Mouse (Mus musculus) limb, embryonic 13.5 days (tissue): ENCODE data around the gene Dydc2. TPM values are rescaled to one million over a fixed set of nuclear protein-coding genes. Genes with fewer than 3 reads are reported as not detected.
"Not testable (repeated sequence)": the region's sequence is repeated elsewhere in the genome, so short reads cannot be mapped to it uniquely, and the experiment has no call there.

Source experiments
- ATAC-seq: fragments of 200-750 bp; cut with Nextera tagmentation; 2 replicates; pipeline ENCODE4 v1.8.0; 2017; ENCODE audit warnings: low read depth, moderate number of reproducible peaks, moderate TSS enrichment; ENCODE audit not compliant: low FRiP score
- H3K27ac ChIP-seq: fragments of 300-500 bp; sonication (generic); 2 replicates; pipeline ENCODE4 v1.5.1; 2015; ENCODE audit warnings: inconsistent platforms, mild to moderate bottlenecking, moderate library complexity
- H3K27me3 ChIP-seq: fragments of 300-500 bp; sonication (generic); 2 replicates; pipeline ENCODE4 v1.6.1; 2015; ENCODE audit warnings: mild to moderate bottlenecking, inconsistent platforms
- H3K36me3 ChIP-seq: fragments of 300-500 bp; sonication (generic); 2 replicates; pipeline ENCODE4 v1.6.1; 2015; ENCODE audit warnings: inconsistent platforms, mild to moderate bottlenecking, moderate library complexity
- H3K4me1 ChIP-seq: fragments of 300-500 bp; sonication (generic); 2 replicates; pipeline ENCODE4 v1.6.1; 2015; ENCODE audit warnings: inconsistent platforms
- H3K4me2 ChIP-seq: fragments of 300-500 bp; sonication (generic); replicated peaks from 2 replicates; pipeline ENCODE4 v1.6.1; 2015; ENCODE audit warnings: inconsistent platforms, mild to moderate bottlenecking, moderate library complexity
- H3K4me3 ChIP-seq: fragments of 300-500 bp; sonication (generic); 2 replicates; pipeline ENCODE4 v1.5.1; 2015; ENCODE audit warnings: moderate library complexity, mild to moderate bottlenecking, inconsistent platforms
- H3K9ac ChIP-seq: fragments of 300-500 bp; sonication (generic); 2 replicates; pipeline ENCODE4 v1.6.1; 2015; ENCODE audit warnings: mild to moderate bottlenecking, inconsistent platforms
- H3K9me3 ChIP-seq: fragments of 300-500 bp; sonication (generic); 2 replicates; pipeline ENCODE4 v1.6.1; 2016; ENCODE audit warnings: inconsistent platforms
- WGBS: fragments of 180-500 bp; shearing (Covaris S2); methylation state at CpG from one replicate; pipeline ENCODE4 v1.1.7; 2015; 5-methylcytosine and 5-hydroxymethylcytosine counted together
- polyA plus RNA-seq: library from polyadenylated mRNA; unstranded; fragments of >200 nt; fragmentation: Nextera tagmentation; extraction: Ambion mirVana; gene quantifications from 2 replicates; pipeline ENCODE4 v1.2.1, GENCODE M21; 2015

Gene Dydc2
- polyA plus RNA-seq, 1 experiment from 2014 or later: not detected

DNA sequence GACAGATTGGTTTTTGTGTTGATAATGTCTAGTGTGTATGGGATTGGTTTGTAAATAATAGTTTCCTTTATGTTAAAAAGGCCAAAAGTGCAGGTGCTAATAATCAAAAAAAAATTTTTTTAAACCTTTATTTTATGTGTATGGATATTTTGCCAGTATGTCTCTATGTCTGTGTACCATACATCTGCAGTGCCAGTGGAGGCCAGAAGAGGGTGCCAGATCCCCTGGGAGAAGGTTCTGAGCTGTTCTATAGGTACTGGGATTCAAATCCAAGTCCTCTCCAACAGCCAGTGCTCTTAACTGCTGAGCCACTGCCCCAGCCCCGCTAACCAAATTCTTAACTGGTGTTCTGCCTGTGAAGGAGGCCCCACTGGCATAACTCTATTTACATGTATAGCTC lies 18.5 kb upstream of the Dydc2 start:
- no peaks in the 10 kb centered on the region for H3K4me1 ChIP-seq
- H3K4me3 ChIP-seq: no peak overlapping the region
- H3K9me3 ChIP-seq: no peaks in the 10 kb centered on the region
- H3K4me2 ChIP-seq: no peak overlapping the region
- H3K27me3 ChIP-seq: 0 out of 2 replicates have a peak, but pooled peaks cover 3% of the 10 kb centered on the region
- H3K36me3 ChIP-seq: no peaks in the 10 kb centered on the region
- no peak for ATAC-seq
- no peak overlapping the region for H3K9ac ChIP-seq
- H3K27ac ChIP-seq: no peak overlapping the region
- WGBS: 81% methylated on average over 1 of the region's 1 CpGs

DNA sequence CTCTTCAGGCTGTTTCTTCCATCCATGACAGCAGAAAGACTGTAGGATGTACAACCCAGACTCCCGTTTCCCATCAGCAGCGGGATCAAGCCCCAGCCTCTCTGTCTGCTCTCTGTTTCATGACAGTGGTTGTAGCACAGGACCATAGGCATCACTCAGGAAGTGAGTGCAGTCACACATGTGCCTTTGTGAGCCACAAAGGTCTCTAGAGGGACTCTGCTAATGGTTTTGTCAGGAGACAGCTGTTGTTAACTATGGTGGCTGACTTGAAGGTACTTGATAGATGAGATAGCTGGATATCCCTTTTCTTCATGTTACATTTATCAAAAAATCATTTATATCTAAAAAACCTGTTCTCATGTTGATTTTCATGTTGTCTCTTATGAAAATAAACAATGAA lies 13.4 kb upstream of the Dydc2 start:
- H3K27me3 ChIP-seq: no peaks in the 10 kb centered on the region
- H3K4me1 ChIP-seq: no peaks in the 10 kb centered on the region
- H3K9me3 ChIP-seq: no peaks in the 10 kb centered on the region
- H3K36me3 ChIP-seq: no peaks in the 10 kb centered on the region
- 76% methylated on average over 2 of the region's 2 CpGs for WGBS
- no peak for ATAC-seq
- H3K4me2 ChIP-seq: no peak overlapping the region
- no peak overlapping the region for H3K4me3 ChIP-seq
- H3K27ac ChIP-seq: no peak overlapping the region
- no peak overlapping the region for H3K9ac ChIP-seq

DNA sequence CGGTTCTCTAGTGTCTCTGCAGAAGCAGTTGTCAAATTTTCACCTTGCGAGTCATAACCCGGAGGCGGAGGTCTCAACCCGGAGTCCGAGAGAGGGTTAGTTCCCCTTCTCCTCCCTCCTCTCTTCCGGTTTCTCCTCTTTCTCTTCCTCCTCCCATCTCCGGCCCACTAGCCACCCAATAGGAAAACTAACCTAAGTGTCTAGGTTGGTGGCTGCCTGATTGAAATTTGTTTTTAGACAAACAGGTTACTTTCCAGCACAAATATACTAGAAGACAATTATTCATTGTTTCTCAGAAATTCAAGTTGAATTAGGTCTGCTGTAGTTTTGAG lies 3.9 kb upstream of the Dydc2 start:
- peak overlapping the region; percentile 45 for H3K4me3 ChIP-seq
- no peak overlapping the region for H3K27ac ChIP-seq
- no peak for ATAC-seq
- no peaks in the 10 kb centered on the region for H3K36me3 ChIP-seq
- H3K9ac ChIP-seq: peak overlapping the region; percentile 19; the same call in 1 of the 2 replicates
- 0 out of 2 replicates have a peak, but pooled peaks cover 7% of the 10 kb centered on the region for H3K4me1 ChIP-seq
- no peaks in the 10 kb centered on the region for H3K9me3 ChIP-seq
- WGBS: 2% methylated on average over 8 of the region's 8 CpGs
- H3K4me2 ChIP-seq: peak overlapping the region; percentile 71
- H3K27me3 ChIP-seq: no peaks in the 10 kb centered on the region

DNA sequence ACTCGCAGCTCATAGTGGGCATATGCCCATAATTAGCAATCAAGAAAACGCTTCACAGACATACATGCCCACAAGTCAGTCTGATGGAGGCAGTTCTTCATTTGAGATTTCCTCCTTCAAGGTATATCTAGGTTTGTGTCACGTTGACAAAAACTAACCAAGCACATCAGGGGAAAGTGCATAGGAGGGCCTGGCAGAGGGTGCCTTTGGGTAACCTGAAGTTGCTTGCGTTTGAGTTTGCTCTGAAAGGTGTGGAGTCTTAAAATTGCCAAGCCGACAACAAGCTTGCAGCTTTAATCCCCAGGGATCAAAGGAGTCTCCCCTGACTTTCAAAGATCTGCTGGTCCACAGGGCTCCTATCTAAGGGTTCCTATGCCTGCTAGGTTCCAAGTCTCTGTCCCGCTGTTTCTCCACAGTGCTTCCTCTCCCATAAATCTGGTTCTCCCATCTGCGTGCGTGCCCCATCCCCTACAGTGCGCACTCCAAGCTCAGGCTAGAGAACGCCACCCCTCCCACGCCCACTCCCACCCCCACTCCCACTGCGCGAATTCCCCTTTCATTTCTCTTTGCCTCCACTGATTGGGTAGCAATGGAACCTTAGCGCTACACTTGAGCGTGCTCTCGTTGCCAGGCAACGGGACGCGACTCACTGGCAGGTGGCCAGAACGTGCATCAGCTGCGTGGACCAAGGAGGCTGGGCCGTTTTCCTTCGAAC lies 3.4 kb upstream of the Dydc2 start, which contains the start of gene Dydc1:
TSS of gene Dydc1 (plus strand) at position 683 of the 715 bp plus-strand sequence.
- WGBS: 9% methylated on average over 23 of the region's 23 CpGs
- Histone ChIP-seq H3K27me3 (no peaks in the 10 kb centered on the region), H3K36me3 (no peaks in the 10 kb centered on the region), H3K4me1 (0 out of 2 replicates have a peak, but pooled peaks cover 7% of the 10 kb centered on the region), H3K4me2 (peak within 1 kb of the TSS; percentile 71), H3K9me3 (no peaks in the 10 kb centered on the region), H3K9ac (peak within 1 kb of the TSS; percentile 19; the same call in 1 of the 2 replicates), H3K27ac (no peak within 1 kb of the TSS), H3K4me3 (peak within 1 kb of the TSS; percentile 45)
- peak; percentile 92 for ATAC-seq

DNA sequence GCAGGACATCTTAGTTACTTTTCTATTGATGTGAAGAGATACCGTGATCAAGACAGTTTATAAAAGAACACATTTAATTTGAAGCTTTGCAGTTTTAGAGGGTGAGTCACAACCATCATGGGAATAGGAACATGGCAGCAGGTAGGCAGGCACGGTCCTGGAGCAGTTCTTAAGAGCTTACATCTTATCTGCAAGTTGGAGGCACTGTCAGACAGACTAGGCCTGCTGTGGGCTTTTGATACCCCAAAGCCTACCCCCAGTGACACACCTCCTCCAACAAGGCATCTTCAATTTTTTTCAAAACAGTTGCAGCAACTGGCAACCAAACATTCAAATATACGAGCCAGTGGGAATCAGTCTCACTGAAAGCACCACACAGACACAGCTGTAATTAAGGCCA lies 1.3 kb upstream of the Dydc2 start:
- Histone ChIP-seq H3K4me3 (no peak overlapping the region), H3K4me2 (no peak overlapping the region), H3K27ac (no peak overlapping the region), H3K9ac (no peak overlapping the region), H3K27me3 (no peaks in the 10 kb centered on the region), H3K36me3 (no peaks in the 10 kb centered on the region), H3K9me3 (no peaks in the 10 kb centered on the region), H3K4me1 (0 out of 2 replicates have a peak, but pooled peaks cover 7% of the 10 kb centered on the region)
- ATAC-seq: no peak
- 68% methylated on average over 3 of the region's 3 CpGs for WGBS

DNA sequence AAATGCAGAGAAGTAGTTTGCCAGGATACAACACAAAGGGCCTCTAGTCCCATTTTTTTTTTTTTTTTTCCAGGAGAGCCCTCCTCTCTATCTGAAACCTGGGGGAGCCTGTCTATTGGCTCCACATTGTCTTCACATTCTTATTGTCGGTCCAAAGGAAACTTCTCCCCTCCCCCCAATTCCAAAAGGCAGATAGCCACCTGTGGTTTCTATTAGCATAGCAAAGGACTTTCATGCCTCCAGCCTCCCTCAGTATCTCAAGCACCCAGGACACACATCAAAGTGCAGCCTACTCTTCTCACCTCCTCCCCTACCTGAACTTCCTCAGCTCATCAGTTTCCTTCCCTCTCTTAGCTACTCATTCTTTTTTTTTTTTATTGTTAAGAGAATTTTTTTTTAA lies 2.6 kb downstream of the Dydc2 start:
- Histone ChIP-seq H3K27ac (no peak overlapping the region), H3K4me2 (no peak overlapping the region), H3K4me3 (no peak overlapping the region), H3K4me1 (no peaks in the 10 kb centered on the region), H3K9ac (no peak overlapping the region), H3K27me3 (no peaks in the 10 kb centered on the region), H3K36me3 (no peaks in the 10 kb centered on the region), H3K9me3 (no peaks in the 10 kb centered on the region)
- ATAC-seq: no peak
- WGBS: 13% methylated on average over 1 of the region's 1 CpGs

DNA sequence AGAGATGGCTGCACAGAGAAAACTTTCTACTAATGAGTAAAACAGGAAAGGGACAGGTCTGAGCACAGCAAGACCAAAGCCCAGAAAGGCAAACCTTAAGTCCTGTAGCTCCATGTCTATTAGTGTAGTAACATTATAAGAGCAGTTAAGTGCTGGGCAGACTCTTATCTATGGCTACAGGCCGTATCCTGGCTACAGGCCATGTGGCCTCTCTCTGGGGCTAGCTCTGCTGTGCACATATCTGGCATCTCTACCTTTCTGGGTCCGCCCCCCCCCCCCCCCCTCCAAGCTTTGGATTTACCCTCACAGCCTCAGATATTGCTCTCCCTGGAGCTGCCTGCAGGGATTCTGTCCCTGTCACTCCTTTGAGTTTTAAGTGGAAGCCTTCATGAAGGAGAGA lies 3.8 kb downstream of the Dydc2 start:
- Histone ChIP-seq H3K36me3 (no peaks in the 10 kb centered on the region), H3K4me3 (no peak overlapping the region)
- WGBS: 21% methylated on average over 2 of the region's 2 CpGs

DNA sequence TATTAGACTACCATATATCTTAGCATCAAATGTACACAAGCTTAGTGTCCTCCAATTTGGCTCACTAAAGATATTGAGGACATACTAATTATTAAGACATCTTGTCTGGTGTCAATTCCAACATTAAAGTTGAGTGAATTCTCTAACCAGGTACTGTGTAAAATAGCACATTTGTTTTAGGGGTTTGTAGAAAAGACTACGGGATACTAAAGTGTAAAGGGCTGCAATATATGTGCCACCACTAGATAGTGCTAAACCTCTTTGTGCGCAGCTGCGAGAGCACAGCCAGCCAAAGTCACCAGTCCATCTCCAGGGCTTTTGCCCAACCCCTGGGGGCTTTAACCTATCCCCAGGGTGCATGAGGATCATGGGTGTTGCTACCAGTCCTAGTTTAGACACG lies 15.8 kb downstream of the Dydc2 start:
- not testable (repeated sequence) for H3K27ac ChIP-seq, H3K4me2 ChIP-seq
- 63% methylated on average over 3 of the region's 4 CpGs for WGBS

More for the DNA sequence above, 3.8 kb downstream of the Dydc2 start:
- H3K4me1 ChIP-seq: no peaks in the 10 kb centered on the region
- no peak overlapping the region for H3K4me2 ChIP-seq
- H3K27me3 ChIP-seq: no peaks in the 10 kb centered on the region
- H3K9me3 ChIP-seq: no peaks in the 10 kb centered on the region
- H3K27ac ChIP-seq: no peak overlapping the region
- no peak for ATAC-seq
- no peak overlapping the region for H3K9ac ChIP-seq

DNA sequence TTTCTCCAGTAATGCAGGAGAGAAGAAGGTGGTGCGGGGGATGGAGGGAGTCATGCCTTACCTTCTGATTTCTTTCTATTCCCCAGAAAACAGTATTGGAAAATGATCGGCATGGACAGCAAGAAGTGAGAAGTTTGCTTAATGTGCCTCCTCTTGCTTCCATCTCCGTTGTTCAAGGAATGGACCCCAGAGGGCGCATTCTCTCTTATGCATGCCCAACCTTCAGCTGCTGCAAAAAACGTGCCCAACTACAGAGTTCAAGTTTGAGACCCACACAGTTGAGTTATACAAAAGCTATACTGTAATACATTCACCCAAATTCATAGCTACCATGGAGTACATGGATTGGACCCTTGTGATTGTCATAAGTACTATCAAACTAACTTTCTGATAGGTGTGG lies 16.5 kb downstream of the Dydc2 start:
- 77% methylated on average over 5 of the region's 5 CpGs for WGBS
- Histone ChIP-seq H3K27me3 (no peaks in the 10 kb centered on the region), H3K36me3 (no peaks in the 10 kb centered on the region), H3K9me3 (no peaks in the 10 kb centered on the region), H3K4me2 (no peak overlapping the region), H3K27ac (no peak overlapping the region), H3K4me3 (no peak overlapping the region), H3K9ac (no peak overlapping the region), H3K4me1 (no peaks in the 10 kb centered on the region)
- no peak for ATAC-seq

More for the DNA sequence above, 15.8 kb downstream of the Dydc2 start:
- not testable (repeated sequence) for H3K9me3 ChIP-seq, H3K36me3 ChIP-seq, H3K27me3 ChIP-seq, H3K9ac ChIP-seq, H3K4me1 ChIP-seq, ATAC-seq, H3K4me3 ChIP-seq

DNA sequence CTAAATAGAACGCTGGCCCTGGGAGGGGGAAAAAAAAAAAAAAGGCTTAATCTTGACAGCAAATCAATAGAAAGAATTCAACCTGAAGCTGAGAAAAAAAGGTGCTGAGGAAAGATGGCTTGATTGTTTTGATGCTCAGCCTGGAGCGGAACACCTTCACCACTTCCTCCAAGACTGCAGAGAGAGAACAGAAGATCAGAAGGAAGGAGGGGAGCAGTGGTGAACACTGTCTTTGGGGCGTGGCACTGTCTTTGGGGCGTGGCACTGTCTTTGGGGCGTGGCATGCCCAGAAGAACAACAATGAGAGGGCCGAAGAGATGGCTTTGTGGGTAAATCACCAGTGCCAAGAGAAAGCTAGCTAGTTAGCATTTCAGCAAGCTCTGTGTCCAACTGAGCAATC lies 18.5 kb downstream of the Dydc2 start:
- no peak overlapping the region for H3K27ac ChIP-seq
- H3K9ac ChIP-seq: no peak overlapping the region
- H3K4me2 ChIP-seq: no peak overlapping the region
- no peak for ATAC-seq
- 83% methylated on average over 6 of the region's 6 CpGs for WGBS
- no peaks in the 10 kb centered on the region for H3K36me3 ChIP-seq
- no peaks in the 10 kb centered on the region for H3K27me3 ChIP-seq
- H3K9me3 ChIP-seq: peaks cover 5% of the 10 kb centered on the region; the same call in 1 of the 2 replicates
- no peaks in the 10 kb centered on the region for H3K4me1 ChIP-seq
- no peak overlapping the region for H3K4me3 ChIP-seq

DNA sequence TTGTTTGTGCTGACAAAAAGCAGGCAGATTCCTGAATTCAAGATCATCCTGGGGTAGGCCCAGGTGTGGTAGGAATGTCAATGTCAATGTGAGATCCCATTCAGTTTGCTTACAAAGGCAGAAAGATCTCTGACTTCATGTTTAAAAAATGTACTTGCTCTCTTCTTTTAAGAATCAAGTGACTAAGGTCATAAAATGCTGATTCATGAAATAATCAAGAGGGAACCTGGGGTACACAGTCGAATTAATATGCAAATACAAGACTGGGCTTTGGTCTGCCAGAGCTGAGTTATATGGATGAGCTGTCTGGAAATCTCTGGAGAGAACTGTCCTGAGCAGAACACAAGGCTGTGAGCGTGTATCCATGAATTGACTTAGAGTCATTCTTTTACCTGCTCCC lies 21.6 kb downstream of the Dydc2 start:
- no peak overlapping the region for H3K4me2 ChIP-seq
- H3K9me3 ChIP-seq: peaks cover 5% of the 10 kb centered on the region; the same call in 1 of the 2 replicates
- no peak overlapping the region for H3K4me3 ChIP-seq
- no peaks in the 10 kb centered on the region for H3K36me3 ChIP-seq
- H3K9ac ChIP-seq: no peak overlapping the region
- no peak for ATAC-seq
- no peak overlapping the region for H3K27ac ChIP-seq
- H3K4me1 ChIP-seq: no peaks in the 10 kb centered on the region
- H3K27me3 ChIP-seq: no peaks in the 10 kb centered on the region
- WGBS: 78% methylated on average over 2 of the region's 2 CpGs

DNA sequence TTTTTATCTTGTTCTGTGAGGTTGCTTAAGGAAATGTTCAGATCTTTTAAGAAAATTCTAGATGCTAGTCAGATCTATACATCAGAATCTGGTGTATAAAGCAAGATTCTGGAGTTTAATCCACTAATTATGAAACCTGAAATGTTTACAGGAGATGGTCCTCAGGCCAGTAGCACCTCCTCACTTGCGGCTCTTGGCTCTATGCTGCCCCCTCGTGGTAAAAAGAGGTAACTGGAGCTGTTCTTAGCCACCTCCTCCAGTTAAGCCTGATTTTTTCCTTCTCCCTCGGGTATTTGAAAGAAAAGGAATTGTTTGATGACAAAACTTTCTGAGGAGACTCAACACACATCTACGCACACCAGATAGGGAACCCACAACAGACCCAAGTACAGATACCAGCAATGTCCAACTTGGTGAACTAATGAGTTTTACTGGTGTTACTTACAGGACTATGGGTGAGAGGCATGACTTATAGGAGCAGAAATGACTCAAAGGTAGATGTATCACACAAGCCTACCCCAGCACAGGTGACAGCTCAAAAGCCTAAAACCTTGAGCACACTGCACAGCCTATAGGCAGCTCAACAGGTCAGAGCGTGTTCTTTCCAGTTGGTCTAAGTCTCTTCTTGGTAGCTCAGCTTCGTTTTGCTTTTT lies 33.7 kb downstream of the Dydc2 start:
- Histone ChIP-seq H3K27me3 (no peaks in the 10 kb centered on the region), H3K36me3 (no peaks in the 10 kb centered on the region), H3K27ac (no peak overlapping the region), H3K4me3 (no peak overlapping the region), H3K9me3 (no peaks in the 10 kb centered on the region), H3K9ac (no peak overlapping the region), H3K4me2 (no peak overlapping the region), H3K4me1 (no peaks in the 10 kb centered on the region)
- ATAC-seq: no peak
- 34% methylated on average over 6 of the region's 6 CpGs for WGBS
